Mouse (Mus musculus) CD8-positive naive resting alpha-beta T cell, adult 2 months (primary cell): ENCODE measurements at regions not wholly inside any gene's neighbourhood (a gene's known extent, or its start where the extent isn't known, plus 50 kb on each side); places are given as distances from the start of the nearest gene placed in this dataset.
A peak's percentile ranks its signal among the peaks of the same experiment; 100 is the strongest.

Experiments used
- DNase-seq, 2 experiments: peaks; one replicate each; pipeline ENCODE4 v3.0.0; 2022; ENCODE audit warnings: low read depth in 2 of 2, low spot score in 2 of 2

DNA sequence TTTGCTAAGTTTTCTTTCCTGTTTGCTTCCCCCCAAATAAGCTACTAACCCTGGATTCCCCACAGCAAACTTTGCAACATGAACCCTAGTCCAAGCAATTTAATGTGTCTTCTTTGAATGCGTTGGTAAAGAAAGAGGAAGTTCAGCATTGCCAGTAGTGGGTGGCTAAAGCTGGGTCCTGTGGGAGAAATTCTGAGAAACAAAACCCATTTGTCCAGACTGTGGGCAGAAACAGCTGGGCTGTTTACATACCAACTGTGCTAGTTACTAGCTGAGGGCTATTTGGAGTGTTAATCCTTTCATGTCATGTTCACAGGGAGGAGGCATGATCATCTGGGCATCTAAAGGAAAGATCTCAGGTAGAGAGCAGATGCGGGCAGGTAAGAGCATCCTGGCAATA, 51.8 kb upstream of the 1190002N15Rik start:
- no peak for DNase-seq

DNA sequence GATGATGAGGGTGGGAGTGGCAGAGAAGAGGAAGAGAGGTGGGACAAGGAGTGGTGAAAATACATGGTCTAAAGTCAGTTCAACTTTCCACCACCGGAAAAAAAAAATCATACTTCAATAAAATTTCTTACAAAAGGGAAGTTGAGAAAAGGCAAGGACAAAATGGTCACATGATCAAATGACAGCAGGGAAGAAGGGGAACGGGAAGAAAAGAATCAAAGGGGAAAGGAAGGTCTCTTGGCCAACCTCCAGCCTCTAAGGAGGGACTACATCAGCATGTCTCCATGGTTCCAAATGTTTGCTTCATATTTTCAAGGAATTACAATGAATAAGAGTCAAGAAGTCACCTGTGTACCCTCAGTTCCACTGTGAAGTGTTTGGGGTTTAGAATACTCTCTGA, 64.7 kb upstream of the Slc9a9 start:
- no peak for DNase-seq

DNA sequence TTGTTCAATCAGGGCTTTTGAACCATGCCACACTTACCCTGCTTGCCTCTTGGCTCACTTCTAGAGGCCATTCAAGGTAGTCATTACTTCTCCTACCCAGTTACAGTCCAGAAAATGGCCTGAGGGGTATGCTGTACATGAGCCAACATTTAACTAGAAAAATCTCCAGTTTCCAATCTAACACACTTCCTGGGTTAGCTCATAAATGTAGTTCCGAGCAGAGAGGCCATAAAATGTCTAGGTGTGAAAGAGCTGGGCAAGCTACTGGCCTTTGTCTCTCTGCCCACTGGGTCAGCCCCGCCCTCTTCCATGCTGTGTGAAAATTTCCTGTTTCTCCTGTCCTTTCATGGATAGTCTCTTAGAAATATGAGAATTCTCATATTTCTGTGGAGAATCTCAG, 63.3 kb upstream of the Slc9a9 start:
- no peak for DNase-seq

DNA sequence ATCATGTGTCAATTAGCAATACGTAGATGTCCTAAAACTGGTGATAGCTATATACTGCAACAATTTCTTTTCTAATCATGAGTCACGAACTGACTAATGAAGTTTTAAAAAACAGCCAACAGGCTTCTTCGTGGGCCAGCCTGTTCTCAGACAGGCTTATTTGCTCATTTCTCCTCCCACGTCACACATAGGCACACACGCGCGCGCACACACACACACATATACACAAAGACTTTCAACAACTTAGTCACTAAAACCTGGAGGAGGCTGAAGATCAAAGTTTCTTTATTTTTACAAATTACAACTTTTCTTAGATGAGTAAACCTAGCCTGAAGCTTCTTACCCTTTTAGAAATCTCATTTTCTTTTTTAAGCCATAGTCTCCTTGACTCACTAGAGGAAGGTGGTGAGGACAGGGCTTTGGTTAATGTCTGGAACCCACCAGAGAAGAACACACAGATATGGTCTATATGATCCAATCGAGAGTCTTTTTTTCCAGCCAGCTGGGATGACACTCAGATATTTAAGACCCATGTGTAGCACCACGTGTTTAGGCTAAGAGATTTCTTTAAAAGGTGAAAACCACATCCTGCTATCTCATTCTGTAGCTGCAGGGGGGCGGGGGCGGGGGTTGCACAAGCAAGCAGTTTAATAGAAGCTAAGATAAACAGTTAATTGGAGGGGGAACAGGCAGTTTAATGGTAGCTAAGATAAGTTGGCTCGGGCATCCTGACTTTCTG, 62.5 kb upstream of the Slc9a9 start:
- DNase-seq: peak in 1 of 2 experiments; percentile 8

DNA sequence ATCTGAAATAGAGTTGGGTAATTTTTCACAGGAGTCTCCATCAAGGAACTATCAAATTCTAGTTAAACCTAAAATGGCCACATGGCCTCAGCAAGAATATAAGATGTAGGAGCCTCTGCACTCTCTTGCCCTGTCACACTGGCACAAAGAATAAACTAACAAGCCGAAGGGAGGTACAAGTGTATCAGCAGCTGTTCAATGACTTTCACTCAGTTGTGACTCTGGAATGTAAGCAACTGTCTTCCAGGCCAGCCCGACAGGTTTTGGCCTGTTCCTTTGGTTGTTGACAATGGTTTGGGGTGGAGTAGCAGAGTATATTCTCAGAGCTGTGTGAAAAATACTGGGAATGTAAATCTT, 62.0 kb upstream of the Slc9a9 start:
- no peak for DNase-seq

DNA sequence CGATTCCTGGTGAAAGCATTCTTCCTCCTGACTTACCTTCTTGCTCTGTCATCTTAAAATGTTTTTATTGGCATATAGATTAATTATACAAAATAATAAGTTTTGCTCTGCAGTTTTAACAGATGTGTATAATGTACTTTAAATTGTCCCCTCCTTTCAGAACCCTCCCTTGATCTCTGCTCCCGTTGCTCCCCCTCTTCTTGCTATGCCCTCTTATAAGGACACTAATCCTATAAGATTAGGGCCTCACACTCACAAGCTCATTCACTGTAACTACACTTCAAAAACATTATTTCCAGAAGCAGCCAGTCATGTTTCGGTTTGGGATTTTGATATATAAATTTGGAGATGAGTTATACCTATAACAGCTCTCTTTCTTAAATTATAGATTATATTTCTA, 59.6 kb upstream of the Slc9a9 start:
- no peak for DNase-seq

DNA sequence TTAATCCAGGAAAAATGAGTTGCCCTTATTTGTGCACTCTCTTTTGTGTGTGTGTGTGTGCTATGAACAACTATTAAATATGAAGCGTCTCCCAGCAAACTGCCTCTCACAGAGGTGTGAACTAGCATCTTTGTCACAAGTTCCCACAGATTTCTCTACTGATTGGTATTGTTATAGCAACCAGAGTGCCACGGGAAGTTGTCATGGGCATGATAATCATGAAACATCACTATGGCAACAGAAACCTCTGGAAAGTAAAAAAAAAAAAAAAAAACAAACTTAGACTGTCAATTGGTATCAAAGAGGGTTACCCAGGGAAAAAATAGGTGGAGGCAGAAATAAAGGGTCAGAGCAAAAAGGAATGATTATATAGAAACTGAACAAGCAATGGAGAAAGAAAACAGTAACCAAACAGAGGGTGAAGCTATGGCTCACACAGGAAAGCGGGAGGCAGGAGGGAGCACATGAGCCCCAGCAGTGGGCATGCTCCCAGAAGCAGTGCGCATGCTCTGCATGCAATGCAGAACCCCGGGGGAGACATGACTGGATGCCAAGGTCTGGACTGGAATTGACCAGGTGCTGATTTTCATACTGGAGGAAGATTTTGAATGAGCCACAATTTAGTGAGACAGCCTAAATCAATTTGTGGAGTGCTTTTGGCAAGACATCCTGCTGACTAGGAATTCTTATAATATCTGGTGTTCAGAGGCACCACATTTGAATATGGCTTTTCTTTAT, 58.9 kb upstream of the Slc9a9 start:
- no peak for DNase-seq

DNA sequence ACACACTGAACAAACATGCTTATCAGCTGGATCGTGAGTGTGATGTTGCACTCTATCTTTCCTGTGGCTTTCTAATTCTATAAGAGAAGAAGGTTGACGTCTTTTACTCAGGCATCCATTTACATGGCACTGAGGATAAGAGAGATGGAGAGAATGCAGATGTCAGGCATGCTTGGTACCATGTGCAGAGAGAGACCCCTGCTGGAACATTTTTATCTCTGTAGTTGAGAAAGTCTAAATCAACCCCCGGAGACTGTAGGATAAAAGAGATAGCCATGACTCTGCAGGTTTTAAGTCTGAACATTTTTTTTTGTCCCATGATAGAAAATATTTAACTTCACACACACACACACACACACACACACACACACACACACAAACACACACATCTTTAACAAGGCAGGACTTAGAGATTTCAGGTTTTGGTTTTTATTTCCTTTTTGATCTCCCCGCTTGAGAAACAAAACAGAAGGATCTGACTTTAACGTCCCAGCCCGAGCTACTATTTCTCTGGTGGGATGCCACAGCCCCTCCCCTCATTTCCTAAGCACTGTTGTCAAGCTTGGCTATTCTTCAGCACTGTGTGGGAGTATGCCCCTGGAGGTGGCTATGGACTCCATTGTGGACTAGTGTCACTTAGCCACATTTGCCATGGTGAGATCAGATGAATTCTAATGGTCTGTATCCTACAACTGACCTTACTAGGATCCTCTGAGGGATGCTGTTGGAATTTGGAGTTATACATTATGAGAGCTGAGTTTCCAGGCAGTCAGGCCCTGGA, 55.6 kb upstream of the Slc9a9 start:
- peak; percentile 19 to 46 for DNase-seq

DNA sequence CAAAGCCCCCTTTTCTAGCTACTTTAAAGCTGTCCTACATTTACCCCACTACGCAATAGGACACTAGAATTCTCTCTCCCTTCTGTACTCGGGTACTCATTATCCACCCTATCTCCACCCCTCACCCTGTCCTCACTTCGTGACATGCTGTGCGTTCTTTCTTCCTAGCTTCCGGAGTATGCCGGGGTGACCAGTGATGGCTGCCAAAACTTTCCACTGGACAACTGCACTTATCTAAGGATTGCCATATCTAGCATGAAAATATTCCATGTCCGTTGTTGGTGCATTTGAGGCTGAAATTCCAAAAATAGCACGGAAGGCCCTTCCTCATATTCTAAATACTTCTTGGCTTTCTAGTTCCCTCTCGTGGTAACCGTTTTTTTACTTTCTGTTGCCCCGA, 54.5 kb upstream of the Slc9a9 start:
- DNase-seq: no peak

DNA sequence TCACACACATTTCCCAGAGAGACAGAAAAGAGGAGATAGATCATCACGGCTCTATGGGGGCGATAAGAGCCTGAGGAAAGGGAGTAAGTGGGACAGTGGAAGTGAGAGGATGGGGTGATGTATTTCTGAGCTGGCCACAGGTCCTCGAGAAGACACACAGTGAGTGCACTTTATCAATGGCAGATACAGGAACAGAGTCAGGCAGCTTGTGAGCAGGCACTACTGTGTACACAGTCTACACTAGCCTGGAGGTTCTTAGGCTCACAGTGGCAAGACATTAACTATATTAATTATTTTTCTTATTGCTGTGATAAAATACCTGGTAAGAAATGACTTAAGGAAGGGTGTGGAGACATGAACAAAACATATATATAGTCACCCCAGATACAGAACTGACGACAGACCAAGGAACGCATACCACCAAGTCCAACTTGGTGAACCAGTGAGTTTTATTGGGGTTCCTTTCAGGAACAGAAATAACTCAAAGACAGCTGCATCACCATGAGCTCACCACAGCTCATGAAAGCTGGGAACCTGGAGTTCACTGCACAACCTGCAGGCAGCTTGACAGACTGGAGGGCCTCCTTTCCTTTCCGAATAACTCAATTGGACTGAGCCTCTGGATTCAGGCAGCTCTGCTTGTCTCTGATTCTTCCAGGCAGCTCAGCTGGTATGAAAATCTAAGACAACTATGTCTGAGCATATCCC, 51.5 kb upstream of the Slc9a9 start:
- DNase-seq: no peak
